Mouse (Mus musculus) bone marrow macrophage, adult 2 months (primary cell): ENCODE measurements at regions not wholly inside any gene's neighbourhood (a gene's known extent, or its start where the extent isn't known, plus 50 kb on each side); places are given as distances from the start of the nearest gene placed in this dataset.

Experiments
- CTCF ChIP-seq: IDR thresholded peaks from 2 replicates; pipeline ENCODE4 v1.5.1; 2012; ENCODE audit warnings: low read depth, mild to moderate bottlenecking, low read length, moderate library complexity
- POLR2A ChIP-seq: IDR thresholded peaks from 2 replicates; pipeline ENCODE4 v1.6.1; 2012; ENCODE audit warnings: mild to moderate bottlenecking, low read depth, low read length, borderline replicate concordance

DNA sequence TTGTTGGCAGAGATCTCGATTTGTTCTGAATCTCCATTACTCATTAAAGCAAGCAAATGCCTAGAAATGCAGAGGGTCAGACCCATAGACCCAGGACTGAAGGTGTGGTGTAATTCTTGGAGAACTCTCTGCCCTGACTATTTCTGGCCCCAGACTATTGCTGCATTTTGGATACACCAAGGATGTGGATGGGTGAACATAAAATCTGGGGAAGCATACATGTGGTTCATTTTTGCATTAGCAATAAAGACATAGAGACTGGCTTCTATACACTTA, 303.0 kb downstream of the Meis1 start:
- no peak for TF ChIP-seq CTCF
- TF ChIP-seq POLR2A = no peak
